Mouse (Mus musculus): ENCODE data around the gene Nr3c2.

The Nr3c2 gene

DNA sequence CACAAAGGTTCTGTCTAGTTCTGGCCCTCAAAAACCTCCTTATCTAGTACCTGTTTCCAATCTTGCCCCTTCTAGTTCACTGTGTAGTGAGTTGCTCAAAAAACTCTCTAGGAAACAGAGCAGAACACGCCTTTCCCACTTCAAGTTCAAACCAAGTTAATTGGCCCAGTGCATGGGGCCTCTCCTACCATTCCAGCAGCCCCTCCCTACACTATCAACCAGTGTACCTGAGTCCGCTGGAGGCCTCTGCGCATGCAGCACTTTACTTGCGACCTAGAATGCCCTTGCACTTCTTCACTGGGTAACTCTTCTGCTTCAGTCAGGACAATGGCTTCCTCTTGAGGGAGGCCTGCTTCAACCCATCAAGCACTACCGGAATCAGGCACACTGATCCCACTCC lies 351.9 kb downstream of the Nr3c2 start:
- DNase-seq (ENCODE audit: low read depth), result no peak

GRCm38 (mm10) chr8:77254466-77254865 lies 355.2 kb downstream of the Nr3c2 start:
- DNase-seq (ENCODE audit: low read depth), result no peak

- no peak for DNase-seq (ENCODE audit: low read depth)
Measured at GRCm38 (mm10) chr8:77256450-77257084, 357.3 kb downstream of the Nr3c2 start.

GRCm38 (mm10) chr8:77257085-77257451 lies 357.8 kb downstream of the Nr3c2 start:
- DNase-seq (ENCODE audit: low read depth), result no peak

- DNase-seq (ENCODE audit: low read depth), result no peak
Measured at GRCm38 (mm10) chr8:77261215-77261614, 362.0 kb downstream of the Nr3c2 start.

GRCm38 (mm10) chr8:77262216-77263009 lies 363.2 kb downstream of the Nr3c2 start:
- DNase-seq (ENCODE audit: low read depth), result no peak

DNA sequence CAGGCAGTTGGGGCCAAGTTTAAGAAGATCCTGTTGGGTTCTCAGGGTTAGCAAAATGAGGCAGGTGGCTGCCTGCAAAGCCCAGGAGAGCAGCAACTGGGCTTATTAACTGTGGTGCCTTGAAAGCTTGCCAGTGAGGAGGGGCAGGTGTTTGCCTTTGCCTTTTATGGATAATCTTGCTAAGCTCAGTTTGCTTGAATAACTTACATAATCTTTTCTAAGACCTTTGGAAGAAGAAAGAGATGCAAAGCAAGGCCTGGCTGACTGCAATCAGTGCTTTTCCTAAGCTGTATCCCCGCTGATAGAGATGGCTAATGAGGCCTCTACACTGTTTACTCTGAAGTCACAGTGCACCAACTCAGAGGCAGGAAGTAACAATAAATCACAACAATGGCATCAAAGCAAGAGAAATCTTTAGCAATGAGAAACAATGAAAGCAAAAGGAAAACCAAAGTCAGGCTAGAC lies 368.7 kb downstream of the Nr3c2 start:
- DNase-seq (ENCODE audit: low read depth), result peak; percentile 58

GRCm38 (mm10) chr8:77272136-77272535 lies 372.9 kb downstream of the Nr3c2 start:
- DNase-seq (ENCODE audit: low read depth), result no peak

GRCm38 (mm10) chr8:77275571-77275970 lies 376.3 kb downstream of the Nr3c2 start:
- DNase-seq (ENCODE audit: low read depth), result no peak

GRCm38 (mm10) chr8:77276827-77277226 lies 377.6 kb downstream of the Nr3c2 start:
- no peak for DNase-seq (ENCODE audit: low read depth)

DNA sequence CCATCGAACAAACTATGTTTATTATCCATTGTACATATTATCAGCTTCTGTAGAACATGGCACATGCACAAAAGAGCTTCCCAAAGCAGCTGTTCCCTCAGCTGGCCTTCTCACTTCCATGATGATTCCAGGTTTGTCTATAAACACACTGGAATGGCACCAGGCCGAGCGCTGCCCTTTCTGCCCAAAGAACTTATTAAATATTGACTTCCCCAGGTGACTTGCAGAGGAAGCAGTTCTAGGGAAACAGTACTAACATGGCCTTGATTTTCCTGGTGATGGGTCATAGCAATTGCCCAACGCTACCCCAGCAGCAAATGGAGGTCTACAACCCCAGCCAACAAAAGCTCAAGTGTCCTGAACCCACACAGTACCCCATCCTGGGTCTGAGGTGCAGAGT lies 379.0 kb downstream of the Nr3c2 start:
- no peak for DNase-seq (ENCODE audit: low read depth)

DNA sequence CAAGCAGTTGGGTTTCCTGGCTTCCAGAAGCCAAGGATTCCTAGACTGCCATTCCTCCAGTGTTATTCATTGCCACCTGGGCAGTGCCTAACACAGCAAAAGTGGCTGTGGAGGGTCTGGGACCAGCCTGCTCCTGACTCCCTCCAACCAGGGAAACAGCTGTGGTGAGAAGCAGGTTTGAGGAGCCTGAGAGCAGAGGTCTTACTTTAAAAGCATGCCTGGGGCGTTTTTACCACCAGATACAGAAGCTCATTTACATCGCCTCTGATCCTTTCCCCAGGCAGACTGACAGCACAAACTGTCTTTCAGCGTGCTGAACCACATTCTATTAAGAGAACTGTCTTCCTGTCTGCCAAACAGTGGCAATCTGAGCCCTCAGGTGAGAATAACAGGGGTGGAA lies 380.7 kb downstream of the Nr3c2 start:
- no peak for DNase-seq (ENCODE audit: low read depth)

GRCm38 (mm10) chr8:77282605-77283236 lies 383.5 kb downstream of the Nr3c2 start:
- peak; percentile 36 for DNase-seq (ENCODE audit: low read depth)

- no peak for DNase-seq (ENCODE audit: low read depth)
Measured at GRCm38 (mm10) chr8:77284473-77284872, 385.2 kb downstream of the Nr3c2 start.

DNA sequence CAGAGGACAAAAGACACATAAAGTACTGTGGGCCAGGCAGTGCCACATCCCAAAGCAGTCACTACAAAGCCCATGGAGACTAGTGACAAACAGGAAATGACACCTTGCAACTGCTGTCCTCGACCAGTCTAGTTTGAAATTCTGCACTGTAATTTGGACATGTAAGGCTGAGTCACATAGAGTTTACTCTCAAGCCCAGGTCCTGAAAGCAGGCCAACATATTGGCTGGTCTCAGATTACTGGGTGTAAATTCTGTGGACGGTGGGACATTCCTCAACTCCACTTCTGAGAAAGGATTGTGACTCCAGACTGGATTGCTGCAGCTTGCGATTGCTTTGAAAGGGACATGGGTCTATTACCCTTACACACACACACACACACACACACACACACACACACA lies 388.8 kb downstream of the Nr3c2 start:
- DNase-seq (ENCODE audit: low read depth), result no peak

DNA sequence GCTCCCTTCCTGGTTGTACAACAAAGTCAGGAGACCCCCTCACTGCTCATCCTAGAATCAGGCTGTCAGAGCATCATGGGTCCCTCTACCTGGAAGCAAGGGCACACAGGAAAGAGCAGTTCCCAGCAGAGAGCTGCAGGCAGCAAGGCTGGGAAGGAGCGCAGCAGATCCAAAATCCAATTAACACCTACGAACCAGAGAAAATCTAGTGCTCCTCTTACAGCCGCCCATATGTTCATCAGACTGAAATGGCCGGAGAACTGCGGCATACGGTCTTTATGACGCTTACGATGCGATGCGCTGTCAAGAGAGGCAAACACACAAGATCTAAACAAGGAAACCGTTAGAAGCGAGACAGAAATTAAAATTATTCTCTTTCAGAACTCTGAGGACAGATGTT lies 389.2 kb downstream of the Nr3c2 start:
- DNase-seq (ENCODE audit: low read depth), result no peak

GRCm38 (mm10) chr8:77292120-77292519 lies 392.9 kb downstream of the Nr3c2 start:
- DNase-seq (ENCODE audit: low read depth), result no peak

GRCm38 (mm10) chr8:77292649-77293048 lies 393.4 kb downstream of the Nr3c2 start:
- DNase-seq (ENCODE audit: low read depth), result peak; percentile 33

- DNase-seq (ENCODE audit: low read depth), result no peak
Measured at GRCm38 (mm10) chr8:77294599-77294998, 395.4 kb downstream of the Nr3c2 start.

Measured in induced T-regulatory cell, adult 2 months (primary cell).